Comparison of ENCODE assay signal across 22 mouse cellular contexts in genomic region chr10:121375649-121376493, GRCm38 (mm10). TPM values are rescaled to one million over a fixed set of nuclear protein-coding genes. Genes with fewer than 3 reads are reported as not detected.
DNase-seq lines count a peak whose midpoint lies in the region; ATAC-seq and TF ChIP-seq lines count a peak whose summit lies in the region.
"Had no signal": no experiment of that assay in that cellular context is flagged by ENCODE, and none has a peak within 500 bp of the region (broad histone marks: within the 10 kb centered on the region; RNA-seq: fewer than 3 reads in every experiment).

No protein-coding gene starts in this region.

- no peak for TF ChIP-seq CTCF in spleen, adult 2 months (IDR thresholded peaks at IDR 0.05; ENCODE audit: extremely low read depth, insufficient read depth, insufficient read length, insufficient replicate concordance)

- H3K9ac ChIP-seq in kidney, embryonic 14.5 days (ENCODE audit: low read depth, low read length): no peak overlapping the region
- H3K9ac ChIP-seq in intestine, embryonic 16.5 days (ENCODE audit: low read depth, low read length): no peak overlapping the region
- H3K9ac ChIP-seq in forebrain, embryonic 13.5 days: no peak overlapping the region
- H3K9ac ChIP-seq: hindbrain, embryonic 13.5 days; limb, embryonic 12.5 days; midbrain, embryonic 12.5 days; neural tube, embryonic 13.5 days had no signal

- 46% methylated on average over 24 of the region's 24 CpGs for WGBS in kidney, embryonic 14.5 days
- WGBS in spleen, adult 2 months: 68% methylated on average over 24 of the region's 24 CpGs
- 76% methylated on average over 24 of the region's 24 CpGs for WGBS in intestine, embryonic 16.5 days
- WGBS in forebrain, embryonic 13.5 days: 86% methylated on average over 24 of the region's 24 CpGs

- TF ChIP-seq POLR2A in spleen, adult 2 months (IDR thresholded peaks at IDR 0.05; ENCODE audit: low read depth, low read length): no peak

- ATAC-seq in kidney, embryonic 14.5 days (ENCODE audit: low FRiP score, low TSS enrichment): peak; percentile 90
- peak; percentile 23 for ATAC-seq in intestine, embryonic 16.5 days
- ATAC-seq in frontal cortex, adult (ENCODE audit: low TSS enrichment): no peak
- ATAC-seq in forebrain, embryonic 13.5 days: no peak
- ATAC-seq: forebrain, embryonic 16.5 days had no signal

- no peak overlapping the region for H3K4me3 ChIP-seq in kidney, embryonic 14.5 days (ENCODE audit: low read length)
- no peak overlapping the region for H3K4me3 ChIP-seq in spleen, adult 2 months (ENCODE audit: extremely low read depth, insufficient read depth, insufficient read length)
- H3K4me3 ChIP-seq in intestine, embryonic 16.5 days (ENCODE audit: low read length): no peak overlapping the region
- no peak overlapping the region for H3K4me3 ChIP-seq in forebrain, embryonic 13.5 days
- H3K4me3 ChIP-seq: gastrocnemius, adult 2 months; hindbrain, embryonic 13.5 days; layer of hippocampus, adult 2 months; left cerebral cortex, adult 2 months; limb, embryonic 12.5 days; midbrain, embryonic 12.5 days; neural tube, embryonic 13.5 days had no signal

- H3K27ac ChIP-seq in kidney, embryonic 14.5 days (ENCODE audit: low read depth, low read length): no peak overlapping the region; the same call in 1 of the 2 replicates
- H3K27ac ChIP-seq in spleen, adult 2 months (ENCODE audit: insufficient read depth, low read length): peak overlapping the region; percentile 98
- H3K27ac ChIP-seq in intestine, embryonic 16.5 days (ENCODE audit: low read length): peak overlapping the region; percentile 76
- no peak overlapping the region for H3K27ac ChIP-seq in forebrain, embryonic 13.5 days
- H3K27ac ChIP-seq: hindbrain, embryonic 13.5 days; left cerebral cortex, adult 2 months; limb, embryonic 12.5 days; midbrain, embryonic 12.5 days; neural tube, embryonic 13.5 days had no signal

- no peak for DNase-seq in kidney, postnatal 36 days
- peak in 1 of 2 experiments; percentile 32 for DNase-seq in spleen, adult 2 months (ENCODE audit: low read depth in 1 of 2, low spot score in 2 of 2)
- DNase-seq in spleen, adult 12 weeks (ENCODE audit: low spot score): no peak
- no peak for DNase-seq in heart, postnatal 10 days
- DNase-seq: adrenal gland, adult 2 months; cerebellum, adult 2 months; gastrocnemius, adult 2 months; kidney, adult 18-20 months; lung, adult 2 months; right cerebral cortex, postnatal 14 days had no signal

- H3K36me3 ChIP-seq in kidney, embryonic 14.5 days (ENCODE audit: control insufficient read depth, insufficient read depth, low read length): peaks cover 60% of the 10 kb centered on the region
- peaks cover 28% of the 10 kb centered on the region for H3K36me3 ChIP-seq in spleen, adult 2 months (ENCODE audit: control insufficient read depth, insufficient read depth, low read length)
- peaks cover 28% of the 10 kb centered on the region for H3K36me3 ChIP-seq in intestine, embryonic 16.5 days (ENCODE audit: control insufficient read depth, insufficient read depth, low read length)
- peaks cover 82% of the 10 kb centered on the region for H3K36me3 ChIP-seq in forebrain, embryonic 13.5 days (ENCODE audit: poor library complexity, severe bottlenecking)

- H3K27me3 ChIP-seq in kidney, embryonic 14.5 days (ENCODE audit: control insufficient read depth, insufficient read depth, low read length): no peaks in the 10 kb centered on the region
- H3K27me3 ChIP-seq in spleen, adult 2 months (ENCODE audit: control insufficient read depth, insufficient read depth, low read length): no peaks in the 10 kb centered on the region
- no peaks in the 10 kb centered on the region for H3K27me3 ChIP-seq in intestine, embryonic 16.5 days (replicated peaks; ENCODE audit: control insufficient read depth, insufficient read depth, low read length)
- H3K27me3 ChIP-seq in forebrain, embryonic 13.5 days: no peaks in the 10 kb centered on the region
- H3K27me3 ChIP-seq: hindbrain, embryonic 13.5 days; limb, embryonic 12.5 days; midbrain, embryonic 12.5 days; neural tube, embryonic 13.5 days had no signal

- no peaks in the 10 kb centered on the region for H3K9me3 ChIP-seq in kidney, embryonic 14.5 days (ENCODE audit: control insufficient read depth, low read length)
- no peaks in the 10 kb centered on the region for H3K9me3 ChIP-seq in intestine, embryonic 16.5 days (ENCODE audit: control insufficient read depth, low read length)
- no peaks in the 10 kb centered on the region for H3K9me3 ChIP-seq in forebrain, embryonic 13.5 days (replicated peaks)
- H3K9me3 ChIP-seq: hindbrain, embryonic 13.5 days; limb, embryonic 12.5 days; midbrain, embryonic 12.5 days; neural tube, embryonic 13.5 days had no signal

- H3K4me2 ChIP-seq in kidney, embryonic 14.5 days (replicated peaks; ENCODE audit: low read depth, low read length): no peak overlapping the region
- H3K4me2 ChIP-seq in intestine, embryonic 16.5 days (ENCODE audit: low read depth, low read length): no peak overlapping the region
- H3K4me2 ChIP-seq in forebrain, embryonic 13.5 days: no peak overlapping the region
- H3K4me2 ChIP-seq: hindbrain, embryonic 13.5 days; limb, embryonic 12.5 days; midbrain, embryonic 12.5 days; neural tube, embryonic 13.5 days had no signal

- intact Hi-C loops in heart, postnatal 10 days (cut with DNase I): no loop called here

- peaks cover 11% of the 10 kb centered on the region; the same call in 1 of the 2 replicates for H3K4me1 ChIP-seq in kidney, embryonic 14.5 days (ENCODE audit: control insufficient read depth, insufficient read depth, low read length)
- peaks cover 25% of the 10 kb centered on the region; the same call in 1 of the 2 replicates for H3K4me1 ChIP-seq in spleen, adult 2 months (ENCODE audit: control insufficient read depth, insufficient read depth, insufficient read length)
- peaks cover 14% of the 10 kb centered on the region for H3K4me1 ChIP-seq in intestine, embryonic 16.5 days (ENCODE audit: control insufficient read depth, insufficient read depth, low read length)
- H3K4me1 ChIP-seq in forebrain, embryonic 13.5 days: no peaks in the 10 kb centered on the region
- H3K4me1 ChIP-seq: hindbrain, embryonic 13.5 days; limb, embryonic 12.5 days; midbrain, embryonic 12.5 days; neural tube, embryonic 13.5 days had no signal

RNA-seq across cellular contexts. Expression of gene Gns, which starts 11.0 kb away (rescaled TPM):
- polyA plus RNA-seq in kidney, embryonic 14.5 days (2014; fragmentation: Nextera tagmentation; extraction: Ambion mirVana): 26.5 and 48.7 TPM in 2 replicates
- 66.8 and 181 TPM in 2 replicates for polyA plus RNA-seq in spleen, adult 2 months (2012; rRNA removed)
- polyA plus RNA-seq in intestine, embryonic 16.5 days (2015; fragmentation: Nextera tagmentation; extraction: Ambion mirVana): 43.3 and 50.4 TPM in 2 replicates
- total RNA-seq in heart, postnatal 10 days (2021): 10 to 100 TPM; 72.7 to 78.3 TPM
- polyA plus RNA-seq in forebrain, embryonic 13.5 days (2015; fragmentation: Nextera tagmentation; extraction: Ambion mirVana): 25.0 and 30.5 TPM in 2 replicates

RNA-seq across cellular contexts. Expression of gene Tbc1d30, which starts 24.8 kb away (rescaled TPM):
- 0.60 and 0.76 TPM in 2 replicates for polyA plus RNA-seq in kidney, embryonic 14.5 days (2014; fragmentation: Nextera tagmentation; extraction: Ambion mirVana)
- 0.78 and 1.3 TPM in 2 replicates for polyA plus RNA-seq in spleen, adult 2 months (2012; rRNA removed)
- 3.5 and 4.3 TPM in 2 replicates for polyA plus RNA-seq in intestine, embryonic 16.5 days (2015; fragmentation: Nextera tagmentation; extraction: Ambion mirVana)
- total RNA-seq in heart, postnatal 10 days (2021): 1 to 10 TPM; 3.8 to 5.3 TPM
- 5.0 and 6.2 TPM in 2 replicates for polyA plus RNA-seq in forebrain, embryonic 13.5 days (2015; fragmentation: Nextera tagmentation; extraction: Ambion mirVana)
- polyA plus RNA-seq: erythroblast, embryonic 14.5 days had no signal

Comparison
In these comparisons a context has a peak if more than half of its experiments do, and no peak if none do; other contexts are left out.
1. ATAC-seq: peak in kidney, embryonic 14.5 days (single experiment) and intestine, embryonic 16.5 days (single experiment); none in frontal cortex, adult (single experiment) and forebrain, embryonic 13.5 days (single experiment).
2. H3K27ac ChIP-seq: peak in spleen, adult 2 months (single experiment) and intestine, embryonic 16.5 days (single experiment); none in kidney, embryonic 14.5 days (single experiment) and forebrain, embryonic 13.5 days (single experiment).